Mouse (Mus musculus): Measurements from ENCODE around the gene Olfr958.

The Olfr958 gene

GRCm38 (mm10) chr9:39553946-39554345 is at the start of gene Olfr958:
TSS of gene Olfr958 (minus strand) at chr9:39554054.
- DNase-seq (ENCODE audit: low spot score in 2 of 2): no peak

DNA sequence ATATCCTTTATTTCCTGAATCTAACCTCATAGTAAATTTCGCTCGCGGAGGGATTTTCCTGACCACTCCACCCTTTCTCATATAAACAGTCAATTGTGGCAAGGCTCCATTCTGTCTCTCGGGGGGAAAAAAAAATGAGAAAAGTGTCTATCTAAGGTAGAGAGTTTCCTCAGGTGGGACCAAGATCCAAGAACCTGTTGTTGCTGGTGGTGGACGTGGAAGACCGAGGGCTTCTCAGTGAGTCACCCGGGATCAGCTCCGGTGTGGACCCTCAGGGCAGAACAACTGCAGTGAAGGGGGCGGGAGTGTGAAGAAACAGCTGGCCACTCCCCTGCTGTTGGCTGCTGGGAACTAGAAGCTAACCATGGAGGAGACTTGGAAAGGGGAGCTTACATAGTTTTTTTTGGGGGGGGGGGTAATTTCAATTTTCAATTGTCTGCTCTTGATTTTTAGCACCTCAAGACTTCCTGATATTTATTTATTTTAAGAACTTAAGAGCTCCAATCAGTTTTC is 49.5 kb upstream of the Olfr958 start:
- DNase-seq (ENCODE audit: low spot score in 2 of 2): no peak

- DNase-seq (ENCODE audit: low spot score in 2 of 2): no peak
Observed at GRCm38 (mm10) chr9:39602536-39603332, 48.9 kb upstream of the Olfr958 start.

DNA sequence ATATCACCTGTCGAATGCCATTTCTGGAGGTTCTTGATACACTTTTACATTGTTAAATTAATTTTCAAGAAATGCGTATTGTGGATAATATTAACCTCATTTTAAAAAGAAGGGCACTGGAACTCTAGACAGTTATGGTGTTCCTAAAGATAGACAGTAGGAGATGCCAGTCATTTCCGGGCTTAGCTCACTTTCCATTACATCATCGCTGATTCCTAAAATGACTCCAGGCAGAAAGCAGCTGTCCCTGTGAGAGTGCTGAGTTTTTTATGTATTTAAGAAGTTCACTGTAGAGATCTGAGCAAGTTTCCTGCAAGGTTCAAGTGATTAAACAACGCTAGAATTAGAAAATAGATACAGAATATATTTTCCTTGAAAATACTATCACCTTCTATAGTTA is 23.2 kb upstream of the Olfr958 start:
- no peak for DNase-seq (ENCODE audit: low spot score in 2 of 2)

DNA sequence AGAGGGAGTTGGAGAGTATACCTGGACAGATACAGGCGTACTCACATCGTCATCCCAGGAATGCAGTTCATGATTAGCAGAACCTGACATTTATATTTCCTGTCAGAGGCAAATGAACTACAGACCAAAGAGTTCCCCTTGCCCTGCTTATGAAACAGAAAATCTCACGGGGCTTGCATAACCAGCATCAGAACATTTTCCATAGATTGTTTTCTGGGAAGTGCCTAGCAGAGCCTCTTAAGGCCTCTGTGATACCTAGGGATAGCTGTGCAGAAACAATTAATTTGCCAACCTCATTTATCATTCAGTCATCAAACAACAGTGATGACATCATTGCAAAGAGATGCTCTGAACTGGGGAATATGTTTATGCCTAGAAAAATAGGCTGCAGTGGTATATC is 21.6 kb upstream of the Olfr958 start, which contains the start of gene Olfr959:
Gene Olfr959 (minus strand): TSS at position 101 of the 400 bp plus-strand sequence.
- DNase-seq (ENCODE audit: low spot score in 2 of 2): no peak

GRCm38 (mm10) chr9:39558349-39558647 is 4.4 kb upstream of the Olfr958 start:
- DNase-seq (ENCODE audit: low spot score in 2 of 2): no peak

- no peak for DNase-seq (ENCODE audit: low spot score in 2 of 2)
Observed at GRCm38 (mm10) chr9:39557529-39558348, 3.9 kb upstream of the Olfr958 start.

- DNase-seq (ENCODE audit: low spot score in 2 of 2): no peak
Observed at GRCm38 (mm10) chr9:39550806-39551205, 3.0 kb downstream of the Olfr958 start.

GRCm38 (mm10) chr9:39523616-39524285 is 30.1 kb downstream of the Olfr958 start:
- DNase-seq (ENCODE audit: low spot score in 2 of 2): no peak

DNA sequence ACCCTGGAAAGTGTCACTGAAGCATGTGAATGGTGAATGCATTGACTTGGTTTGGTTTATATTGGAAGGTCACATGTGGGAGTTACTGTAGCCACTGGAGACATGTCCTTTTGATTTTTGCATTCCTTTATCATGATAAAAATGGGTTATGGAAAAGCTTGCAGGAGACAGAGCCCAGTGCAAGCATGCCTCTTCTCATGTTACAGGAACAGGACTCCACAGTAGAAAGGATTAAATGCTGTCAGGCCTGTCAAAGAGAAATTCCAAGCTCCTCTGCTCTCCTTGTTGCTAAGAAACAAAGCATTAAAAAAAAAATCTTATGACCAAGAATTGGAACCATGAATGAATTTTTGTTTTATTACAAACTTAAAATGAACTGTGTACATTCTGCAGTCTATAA is 35.3 kb downstream of the Olfr958 start:
- DNase-seq (ENCODE audit: low spot score in 2 of 2): no peak

DNA sequence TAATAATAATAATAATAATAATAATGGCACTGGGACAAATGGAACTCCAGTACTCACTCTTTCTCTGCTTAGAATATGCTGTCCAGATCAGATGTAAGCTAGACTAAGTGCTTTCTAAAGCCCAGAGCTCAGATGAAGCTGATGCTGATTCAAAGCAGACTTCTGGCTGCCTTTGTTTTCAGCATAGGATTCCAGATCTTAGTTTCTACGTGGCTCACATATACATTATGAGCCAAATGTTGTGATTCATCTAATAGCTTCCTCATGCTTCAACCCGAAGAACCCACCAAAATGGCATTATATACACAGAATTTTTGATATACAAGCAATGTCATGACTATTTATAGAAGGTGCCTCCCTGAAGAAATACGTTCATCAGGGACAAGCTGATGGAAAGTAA is 38.3 kb downstream of the Olfr958 start, which contains the start of gene Olfr957:
Gene Olfr957 (minus strand): TSS at position 279 of the 400 bp plus-strand sequence.
- no peak for DNase-seq (ENCODE audit: low spot score in 2 of 2)

DNA sequence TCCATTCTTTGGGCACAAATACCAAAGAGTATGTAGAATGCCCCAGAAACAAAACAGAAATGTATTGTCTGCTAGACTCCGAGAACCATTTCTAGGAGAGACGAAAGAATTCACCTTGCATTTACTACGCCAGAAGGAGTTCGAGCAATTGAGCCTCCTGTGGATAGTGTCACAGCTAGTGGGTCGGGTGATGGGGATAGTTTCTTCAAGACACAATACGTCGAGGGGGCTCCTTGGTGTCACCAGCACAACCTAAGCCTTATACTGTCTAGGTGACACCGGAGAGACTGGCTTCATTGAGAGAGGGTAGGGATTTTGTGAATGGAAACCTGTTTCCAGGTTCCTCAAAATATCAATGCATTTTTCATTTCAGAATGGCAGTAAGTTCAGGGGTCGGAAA is 44.4 kb downstream of the Olfr958 start:
- DNase-seq (ENCODE audit: low spot score in 2 of 2): no peak

GRCm38 (mm10) chr9:39508998-39509397 is 44.9 kb downstream of the Olfr958 start:
- DNase-seq (ENCODE audit: low spot score in 2 of 2): no peak
